Mouse (Mus musculus) retina, postnatal 7 days (tissue): ENCODE measurements around the gene Sncg.
"Not testable (repeated sequence)": the region's sequence is repeated elsewhere in the genome, so short reads cannot be mapped to it uniquely, and the experiment has no call there.

Source experiments
- DNase-seq: peaks from one replicate; pipeline ENCODE4 v3.0.0-alpha.2; 2012; ENCODE audit warnings: low read depth, low spot score

Sncg gene

GRCm38 (mm10) chr14:34370921-34371320 lies 3.7 kb downstream of the Sncg start:
- DNase-seq = no peak

GRCm38 (mm10) chr14:34370203-34370602 lies 4.4 kb downstream of the Sncg start:
- DNase-seq = no peak

DNA sequence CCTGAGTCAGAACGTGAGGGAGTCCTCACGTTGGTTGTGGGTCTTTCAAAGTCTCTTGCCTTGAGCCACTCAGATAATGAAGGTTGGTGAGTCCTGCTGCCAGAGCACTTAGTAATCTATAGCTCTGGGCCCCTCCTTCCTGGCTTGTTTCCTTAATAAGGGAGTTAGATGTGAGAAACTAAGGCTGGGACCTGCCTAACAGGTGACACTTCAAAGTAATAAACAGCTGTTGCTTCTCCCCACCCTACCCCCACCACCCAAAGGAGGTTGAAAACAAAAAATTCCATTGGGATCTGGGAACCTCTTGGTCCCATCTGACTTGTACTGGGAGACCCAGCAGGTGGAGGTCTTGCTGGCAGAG lies 9.5 kb downstream of the Sncg start:
- DNase-seq = no peak

DNA sequence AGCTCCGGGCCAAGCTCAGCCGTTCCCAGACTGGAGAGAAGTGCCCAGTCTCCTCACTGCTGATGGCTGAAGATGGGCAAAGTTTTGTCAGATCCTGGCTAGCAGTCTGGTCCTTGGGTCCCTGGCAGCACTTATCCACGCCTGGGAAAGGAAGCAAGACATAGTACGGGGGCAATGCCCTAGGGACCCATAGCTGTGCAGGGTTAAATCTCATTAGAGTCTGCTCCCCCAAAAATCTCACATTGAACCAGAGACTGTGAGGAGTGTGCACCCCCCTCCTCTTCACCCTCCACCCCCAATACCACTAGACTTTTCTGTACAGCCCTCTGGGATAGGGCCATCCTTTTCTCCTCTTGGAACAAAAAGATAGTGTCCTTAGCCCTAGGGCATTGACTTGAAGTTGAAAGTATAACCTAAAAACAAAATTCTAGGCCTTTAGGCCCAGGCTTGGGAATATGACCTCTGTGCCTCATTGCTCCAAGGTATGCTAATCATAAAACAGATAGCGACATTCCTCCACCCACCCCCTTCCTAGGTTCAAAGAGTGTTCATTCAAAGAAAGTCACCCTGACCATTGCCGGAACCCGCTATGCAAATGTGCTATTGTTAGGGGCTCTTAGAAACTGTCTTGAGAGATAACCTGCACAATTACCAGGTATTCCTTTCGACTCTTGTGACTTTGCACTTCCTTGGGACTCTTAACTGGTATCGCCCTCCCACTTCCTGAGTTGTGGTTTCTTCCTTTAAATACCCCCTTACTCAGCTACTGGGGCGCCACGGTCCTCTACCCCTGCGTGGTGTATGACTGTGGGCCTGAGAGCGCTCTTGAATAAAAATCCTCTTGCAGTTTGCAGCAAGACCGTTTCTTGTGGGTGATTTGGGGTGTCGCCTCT lies 10.1 kb downstream of the Sncg start:
- not testable (repeated sequence) for DNase-seq

- DNase-seq = no peak
These were observed 10.9 kb downstream of the Sncg start for GRCm38 (mm10) chr14:34363490-34364253.

DNA sequence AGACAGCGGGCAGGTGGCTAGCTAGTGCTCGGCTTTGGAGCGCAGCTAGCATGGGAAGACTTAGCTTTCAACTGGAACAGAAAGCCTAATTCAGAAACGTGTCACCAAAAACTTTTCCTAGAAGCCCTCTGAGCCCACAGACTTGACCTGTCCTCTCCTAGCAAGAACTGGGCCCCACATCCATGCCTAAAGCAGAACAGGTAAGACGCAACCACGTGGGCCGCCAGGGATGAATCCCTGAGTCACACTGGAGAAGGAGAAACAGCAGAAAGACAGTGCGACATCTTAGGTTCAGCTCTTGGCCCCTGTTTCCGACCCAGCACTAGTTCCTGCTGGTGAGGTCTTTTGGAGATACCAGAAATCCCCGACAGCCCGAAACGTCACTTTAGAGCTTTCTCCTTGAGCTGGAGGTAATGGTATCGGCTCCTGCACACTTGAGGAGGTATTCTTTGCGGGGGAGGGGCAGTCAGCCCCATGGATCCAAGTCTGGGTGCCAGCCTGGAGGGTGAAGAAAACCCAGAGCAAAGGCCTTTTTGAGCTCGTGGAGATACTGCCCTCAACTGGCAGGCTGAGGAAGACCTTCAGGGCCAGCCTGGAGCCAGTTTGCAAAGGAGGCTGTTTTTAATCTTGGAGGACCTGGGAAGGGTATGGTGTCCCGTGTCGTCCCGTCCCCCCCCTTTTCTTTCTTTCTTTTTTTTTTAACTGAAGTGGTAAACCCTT lies 11.7 kb downstream of the Sncg start:
- no peak for DNase-seq

DNA sequence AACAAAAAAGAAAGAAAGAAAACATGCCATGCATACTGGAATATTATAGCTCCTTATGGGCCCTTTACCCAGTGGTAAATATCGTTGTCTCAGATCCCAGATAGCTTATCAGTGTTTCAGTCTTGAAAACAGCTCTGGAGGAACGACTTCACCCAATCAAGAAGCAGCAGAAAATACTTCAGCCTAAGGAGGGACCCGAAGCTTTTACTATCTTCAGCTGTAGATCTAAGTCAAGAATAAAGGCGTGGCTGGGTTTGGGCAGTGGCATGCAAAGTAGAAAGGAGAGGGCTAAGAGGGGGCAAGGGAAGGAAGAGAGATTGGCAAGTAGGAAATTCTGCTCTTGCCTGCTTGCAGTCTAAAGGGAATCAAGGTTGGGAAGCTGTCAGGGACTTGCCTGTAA lies 12.5 kb downstream of the Sncg start:
- DNase-seq = no peak

DNA sequence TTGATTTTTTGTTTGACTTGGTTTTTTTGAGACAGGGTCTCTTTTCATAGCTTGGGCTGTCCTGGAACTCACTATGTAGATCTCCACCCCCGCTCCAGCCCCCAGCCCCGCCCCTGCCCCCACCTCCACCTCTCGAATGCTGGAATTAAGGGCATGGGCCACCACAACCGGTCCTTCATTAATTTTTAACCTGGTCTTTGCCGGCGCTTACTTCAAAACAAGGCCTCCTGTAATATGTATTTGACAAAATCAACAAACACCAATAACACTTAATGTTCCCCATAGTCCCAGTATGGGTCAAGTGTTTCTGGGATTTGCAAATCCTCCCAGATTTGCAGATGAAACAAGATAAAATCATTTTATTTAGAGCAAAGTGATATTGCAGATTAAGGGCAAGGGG lies 14.3 kb downstream of the Sncg start:
- DNase-seq = no peak

DNA sequence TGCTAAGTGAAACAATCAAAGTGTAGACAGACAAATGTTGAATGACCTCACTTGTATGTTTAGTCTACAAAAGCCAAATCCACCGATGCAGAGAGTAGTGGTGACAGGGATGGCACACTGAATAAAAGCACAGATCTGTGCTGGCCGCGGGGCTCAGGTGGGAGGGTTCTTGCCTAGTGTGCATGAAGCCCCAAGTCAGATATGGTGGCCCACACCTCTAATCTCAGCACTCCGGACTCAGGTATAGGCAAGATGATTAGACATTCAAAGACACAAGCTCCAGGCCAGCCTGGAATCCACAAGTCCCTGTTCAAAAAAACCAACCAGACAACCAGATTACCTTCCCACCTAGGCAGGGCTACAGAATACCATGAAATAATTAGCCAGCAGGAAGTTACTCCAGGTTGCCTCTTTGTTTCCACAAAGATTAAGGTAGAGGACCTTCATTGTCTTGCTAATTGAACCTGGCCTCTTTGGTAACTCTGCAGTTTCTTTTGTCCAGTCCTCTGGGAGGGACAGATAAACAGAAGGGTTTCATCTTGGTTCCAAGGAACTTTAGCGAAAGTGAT lies 14.8 kb downstream of the Sncg start:
- no peak for DNase-seq

DNA sequence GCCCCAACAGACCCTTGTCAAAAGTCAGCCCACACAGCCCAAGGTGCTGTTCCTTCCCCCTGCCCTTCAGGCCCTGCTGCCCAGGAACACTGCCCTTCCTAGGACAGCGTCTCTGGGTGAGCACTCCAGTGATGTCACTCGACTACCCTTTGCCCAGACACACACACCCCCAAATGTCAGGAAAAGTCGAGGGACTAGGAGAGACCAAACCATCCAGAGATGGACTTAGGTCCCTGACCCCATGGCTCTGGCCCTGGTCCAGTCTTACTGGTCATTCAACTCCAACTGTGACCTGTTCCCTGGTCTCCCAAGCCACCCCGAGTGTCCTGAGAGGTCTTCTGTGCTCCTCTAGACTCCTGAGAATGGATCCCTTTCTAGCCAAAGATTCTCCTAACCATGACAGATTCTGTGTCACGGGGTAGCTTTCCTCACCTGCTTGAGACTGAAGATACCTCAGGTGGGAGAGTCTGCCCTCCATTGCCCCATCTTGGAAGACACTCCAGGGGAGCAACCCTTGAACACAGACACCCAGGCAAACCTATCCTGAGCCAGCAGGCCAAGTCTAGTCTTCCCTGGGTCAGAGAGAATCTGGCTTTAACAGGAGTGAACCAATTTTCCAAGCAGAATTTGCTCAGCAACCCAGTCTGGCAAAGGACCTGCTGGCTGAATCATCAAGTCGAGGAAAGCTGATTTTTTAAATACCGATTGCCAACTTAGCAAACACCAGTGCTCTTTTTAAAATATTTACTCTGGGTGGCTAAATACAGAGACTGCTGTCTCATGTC lies 16.7 kb downstream of the Sncg start:
- no peak for DNase-seq

DNA sequence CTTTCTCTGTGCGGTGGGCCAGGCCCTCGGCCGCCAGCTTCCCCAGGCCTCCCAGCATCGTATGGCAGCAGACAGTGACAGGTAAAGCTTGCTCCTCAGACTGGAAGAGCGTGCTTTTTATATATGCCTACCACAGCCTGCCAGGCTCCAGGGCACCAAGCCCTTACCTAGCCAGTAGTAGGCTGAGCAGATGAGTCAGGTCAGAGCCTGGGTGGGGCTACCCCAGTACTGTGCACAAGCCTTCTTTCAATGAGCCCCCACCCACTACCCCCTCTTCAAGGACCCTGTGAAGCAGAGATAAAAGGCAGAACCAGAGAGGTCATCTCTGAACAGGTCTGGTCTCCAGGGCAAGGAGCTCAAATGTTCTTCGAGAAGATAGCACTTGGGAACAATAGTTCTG lies 19.3 kb downstream of the Sncg start, which contains the start of gene Fam25c:
Gene Fam25c, minus strand, starts transcription at position 133 of the 400 bp plus-strand sequence.
- no peak for DNase-seq

DNA sequence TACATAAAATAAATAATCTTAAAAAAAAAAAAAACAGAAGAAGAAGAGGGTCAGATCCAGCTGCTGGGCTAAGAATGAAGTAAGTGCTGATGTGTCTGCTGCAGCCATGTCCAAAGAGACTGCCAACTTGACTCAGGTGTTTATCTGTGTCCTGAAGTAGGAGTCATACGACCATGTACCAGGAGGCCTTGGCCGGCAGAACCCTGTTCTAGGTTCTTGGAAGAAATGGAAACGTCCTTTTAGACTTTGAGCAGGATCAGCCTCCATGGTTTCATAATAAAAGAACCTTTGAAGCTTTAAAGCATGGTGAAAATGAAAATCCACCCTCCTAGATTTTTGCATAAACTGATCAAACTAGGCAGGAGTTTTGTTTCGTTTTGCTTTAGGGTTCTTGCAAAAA lies 20.1 kb downstream of the Sncg start:
- no peak for DNase-seq

DNA sequence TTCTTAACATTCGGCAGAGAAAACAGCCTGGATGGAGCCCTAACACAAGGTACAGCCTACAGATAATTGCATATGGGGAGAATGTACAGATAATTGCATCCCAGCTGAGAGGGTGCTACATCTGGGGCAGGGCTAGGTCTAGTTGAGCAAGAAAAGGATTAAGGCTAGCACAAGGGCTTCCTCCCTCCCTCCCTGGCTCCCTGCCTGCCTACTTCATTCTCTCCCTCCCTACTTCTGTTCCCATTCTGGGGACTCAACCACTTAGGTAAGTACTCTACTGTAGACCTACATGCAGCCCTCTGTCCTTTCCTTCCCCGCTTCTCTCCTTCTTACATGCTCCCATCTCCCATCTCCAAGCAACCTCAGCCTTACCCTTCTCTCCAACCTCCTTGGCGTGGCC lies 21.3 kb downstream of the Sncg start:
- DNase-seq = no peak

GRCm38 (mm10) chr14:34352523-34352922 lies 22.1 kb downstream of the Sncg start:
- DNase-seq = no peak

DNA sequence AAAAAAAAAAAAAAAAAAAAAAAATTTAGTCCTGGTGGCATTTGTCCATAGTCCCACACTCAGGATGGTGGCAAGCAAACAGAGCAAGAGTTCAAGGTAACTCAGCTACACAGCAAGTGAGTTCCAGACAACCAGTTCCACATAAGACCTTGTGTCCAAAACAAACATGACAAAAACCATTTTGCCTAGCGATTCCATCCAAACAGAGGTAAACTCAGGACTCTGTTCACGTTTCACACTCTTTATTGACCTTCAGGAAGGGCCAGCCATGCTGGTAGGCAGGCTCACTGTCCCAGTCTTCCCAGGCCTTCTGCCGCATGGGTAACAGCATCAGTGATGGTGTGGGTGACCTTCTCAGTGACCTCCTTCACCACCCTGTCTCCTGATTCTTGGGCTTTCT lies 22.9 kb downstream of the Sncg start:
- no peak for DNase-seq

DNA sequence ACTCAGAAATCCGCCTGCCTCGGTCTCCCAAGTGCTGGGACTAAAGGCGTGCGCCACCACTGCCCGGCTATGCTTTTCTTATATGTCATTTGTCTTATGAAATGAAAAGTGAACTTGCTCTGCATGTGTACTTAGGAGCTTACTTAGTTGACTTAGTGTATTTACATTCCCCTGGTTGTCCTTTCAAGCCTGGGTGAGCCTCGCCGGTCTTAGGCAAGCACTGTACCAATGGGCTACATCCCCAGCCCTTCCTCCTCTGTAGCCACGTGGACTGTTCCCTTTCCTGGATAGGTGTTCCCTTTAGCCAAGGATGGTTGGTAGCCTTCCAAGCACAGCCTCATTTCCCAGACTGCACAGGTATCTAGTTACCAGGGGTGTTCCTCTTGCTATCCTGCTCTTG lies 25.6 kb downstream of the Sncg start:
- no peak for DNase-seq

DNA sequence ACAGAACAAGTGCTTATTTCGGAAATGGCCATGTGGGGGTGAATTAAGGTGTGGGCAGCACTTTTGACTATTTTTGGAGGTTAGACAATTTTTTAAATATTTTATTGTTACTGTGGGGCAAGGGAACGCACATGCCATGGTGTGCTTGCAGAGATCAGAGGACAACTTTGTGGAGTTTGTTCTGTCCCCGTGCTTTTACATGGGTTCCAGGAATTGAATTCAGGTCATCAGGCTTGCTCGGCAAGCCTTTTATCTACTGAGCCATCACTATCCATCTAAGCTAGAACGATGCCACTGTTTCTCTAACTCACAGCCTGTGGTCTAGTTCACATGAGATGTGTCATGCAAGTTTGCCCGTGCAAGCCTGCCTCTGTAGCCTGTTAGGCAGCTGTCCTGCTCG lies 26.3 kb downstream of the Sncg start:
- DNase-seq = no peak

DNA sequence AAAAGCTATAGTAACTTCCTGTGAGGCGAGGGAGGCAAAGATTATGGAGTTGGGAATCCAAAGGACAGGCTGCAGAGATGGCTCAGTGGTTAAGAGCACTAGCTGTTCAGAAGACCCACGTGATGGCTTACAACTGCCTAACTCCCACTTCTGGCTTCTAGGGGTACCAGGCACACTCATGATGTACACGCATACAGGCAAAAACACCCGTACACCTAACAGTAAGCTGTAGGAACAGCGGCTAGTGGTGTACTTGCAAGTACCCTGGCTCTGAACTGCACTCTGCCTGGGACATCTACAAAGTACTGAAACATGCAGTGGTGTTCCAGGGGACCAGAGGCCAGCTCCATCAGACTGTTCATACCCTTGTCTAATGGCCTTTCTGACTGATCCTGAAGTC lies 27.5 kb downstream of the Sncg start:
- no peak for DNase-seq

- peak; percentile 2 for DNase-seq
These were observed 28.6 kb downstream of the Sncg start for GRCm38 (mm10) chr14:34345771-34346566.

DNA sequence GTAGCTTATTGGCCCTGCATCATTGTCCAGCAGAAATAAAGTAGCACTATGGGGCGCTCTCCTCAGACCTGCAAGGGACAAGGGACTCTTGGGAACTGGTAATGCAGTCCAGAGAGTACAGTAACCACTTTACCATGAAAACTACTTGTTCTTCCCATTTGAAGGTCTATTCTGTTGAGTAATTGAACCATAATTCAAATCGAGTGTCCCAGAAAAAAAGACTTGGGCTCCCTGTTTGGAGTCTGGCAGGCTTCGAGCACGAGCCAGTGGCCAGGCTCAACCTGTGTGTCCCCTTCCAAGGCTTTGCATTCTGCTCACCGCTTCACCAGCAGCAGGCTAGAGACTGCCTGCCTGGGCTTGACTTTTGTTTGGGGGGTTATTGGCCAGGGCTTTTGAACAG lies 30.2 kb downstream of the Sncg start:
- DNase-seq = no peak
